Mouse (Mus musculus) heart, embryonic 14.5 days (tissue): ENCODE measurements at regions not wholly inside any gene's neighbourhood (a gene's known extent, or its start where the extent isn't known, plus 50 kb on each side); places are given as distances from the start of the nearest gene placed in this dataset.

Experiments
- ATAC-seq: fragments of 200-750 bp; cut with Nextera tagmentation; 2 replicates; pipeline ENCODE4 v1.8.0; 2017; ENCODE audit warnings: low read depth, moderate TSS enrichment; ENCODE audit not compliant: insufficient number of reproducible peaks, insufficient read depth, low FRiP score
- H3K27ac ChIP-seq, 2 experiments: fragments of 200-500 bp in 1 of 2; fragments of 300-500 bp in 1 of 2; sonication (generic) in 1 of 2; replicated peaks in 1 of 2; 2 replicates each; pipeline ENCODE4 v1.5.1; 2012 to 2014; ENCODE audit warnings: low read depth in 2 of 2, low read length in 2 of 2, control low read depth in 1 of 2, mild to moderate bottlenecking in 1 of 2, mixed read lengths in 1 of 2; ENCODE audit not compliant: control insufficient read depth in 1 of 2, insufficient read depth in 1 of 2
- H3K27me3 ChIP-seq: fragments of 300-500 bp; sonication (generic); 2 replicates; pipeline ENCODE4 v1.6.1; 2014; ENCODE audit warnings: mild to moderate bottlenecking, low read length, control low read depth; ENCODE audit not compliant: control insufficient read depth, insufficient read depth
- H3K36me3 ChIP-seq: fragments of 300-500 bp; sonication (generic); 2 replicates; pipeline ENCODE4 v1.6.1; 2014; ENCODE audit warnings: mild to moderate bottlenecking, control low read depth, low read length, mixed read lengths; ENCODE audit not compliant: control insufficient read depth, insufficient read depth
- H3K4me1 ChIP-seq, 2 experiments: fragments of 200-500 bp in 1 of 2; fragments of 300-500 bp in 1 of 2; sonication (generic) in 1 of 2; 2 replicates each; pipeline ENCODE4 v1.6.1; 2012 to 2014; ENCODE audit warnings: low read length in 2 of 2, control low read depth in 1 of 2, mixed read lengths in 1 of 2; ENCODE audit not compliant: control insufficient read depth in 2 of 2, insufficient read depth in 2 of 2
- H3K4me2 ChIP-seq: fragments of 300-500 bp; sonication (generic); 2 replicates; pipeline ENCODE4 v1.6.1; 2014; ENCODE audit warnings: mild to moderate bottlenecking, low read length
- H3K4me3 ChIP-seq, 2 experiments: fragments of 200-500 bp in 1 of 2; fragments of 300-500 bp in 1 of 2; sonication (generic) in 1 of 2; 2 replicates each; pipeline ENCODE4 v1.5.1; 2012 to 2014; ENCODE audit warnings: low read length in 2 of 2, mild to moderate bottlenecking in 2 of 2, control low read depth in 1 of 2, low read depth in 1 of 2, moderate library complexity in 1 of 2; ENCODE audit not compliant: control insufficient read depth in 1 of 2, insufficient read depth in 1 of 2
- H3K9ac ChIP-seq: fragments of 300-500 bp; sonication (generic); 2 replicates; pipeline ENCODE4 v1.6.1; 2014; ENCODE audit warnings: mild to moderate bottlenecking, low read length
- H3K9me3 ChIP-seq: fragments of 300-500 bp; sonication (generic); 2 replicates; pipeline ENCODE4 v1.6.1; 2016; ENCODE audit warnings: low read length, control low read depth; ENCODE audit not compliant: control insufficient read depth
- WGBS: fragments of 180-500 bp; shearing (Covaris S2); extraction: QIAGEN DNeasy Blood & Tissue Kit; methylation state at CpG from one replicate; pipeline ENCODE4 v1.1.7; 2014; 5-methylcytosine and 5-hydroxymethylcytosine counted together

DNA sequence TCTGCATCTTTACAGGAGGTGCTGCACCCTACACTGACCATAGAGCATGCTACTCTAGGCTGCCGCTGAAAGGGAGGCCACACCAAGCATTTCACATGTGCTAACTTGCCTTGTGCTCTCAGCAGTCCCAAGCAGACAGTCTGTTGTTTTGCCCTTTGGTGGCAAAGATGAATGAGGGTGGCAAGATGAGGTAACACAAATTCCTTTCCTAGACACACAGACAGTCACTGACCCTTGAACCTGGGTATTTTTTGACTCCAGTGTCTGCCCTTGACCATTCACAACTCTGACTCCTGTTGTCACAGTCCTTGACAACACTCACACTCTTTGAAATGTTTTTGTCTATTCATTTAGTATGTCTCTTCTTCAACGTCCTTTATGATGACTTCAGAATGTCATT is 218.9 kb upstream of the Adgrl2 start:
- WGBS: 75% methylated on average over 2 of the region's 2 CpGs
- Histone ChIP-seq H3K4me3 (no peak overlapping the region), H3K4me1 (0 out of 4 replicates have a peak, but pooled peaks cover 0 to 2% of the 10 kb centered on the region in 2 experiments), H3K36me3 (no peaks in the 10 kb centered on the region), H3K4me2 (no peak overlapping the region), H3K27me3 (no peaks in the 10 kb centered on the region), H3K27ac (no peak overlapping the region), H3K9me3 (no peaks in the 10 kb centered on the region), H3K9ac (no peak overlapping the region)
- no peak for ATAC-seq

DNA sequence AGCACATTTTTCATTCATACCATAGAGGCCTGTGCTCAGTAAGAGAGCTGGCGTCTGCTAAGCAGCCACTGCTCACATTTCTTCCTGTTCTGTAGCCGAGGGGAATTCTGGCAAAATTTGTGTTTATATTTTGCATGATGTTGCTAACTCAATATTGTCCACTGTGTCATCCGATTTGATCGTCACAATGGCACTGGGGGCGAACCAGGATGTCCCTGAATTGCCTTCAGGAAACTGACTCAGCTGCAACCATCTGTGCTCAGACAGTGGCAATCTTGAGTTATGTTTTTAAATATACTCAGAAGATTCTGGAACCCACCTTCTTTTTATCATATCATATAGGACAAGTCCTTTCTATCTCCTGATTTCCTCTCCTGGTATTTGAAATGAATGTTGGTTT is 213.1 kb upstream of the Adgrl2 start:
- Histone ChIP-seq H3K4me2 (no peak overlapping the region), H3K9ac (no peak overlapping the region), H3K4me1 (no peaks in the 10 kb centered on the region), H3K27ac (0 out of 4 replicates have a peak overlapping the region, but pooled peaks have one; percentile 32 to 42), H3K4me3 (no peak overlapping the region), H3K9me3 (no peaks in the 10 kb centered on the region), H3K27me3 (no peaks in the 10 kb centered on the region), H3K36me3 (no peaks in the 10 kb centered on the region)
- WGBS: 72% methylated on average over 5 of the region's 5 CpGs
- no peak for ATAC-seq

DNA sequence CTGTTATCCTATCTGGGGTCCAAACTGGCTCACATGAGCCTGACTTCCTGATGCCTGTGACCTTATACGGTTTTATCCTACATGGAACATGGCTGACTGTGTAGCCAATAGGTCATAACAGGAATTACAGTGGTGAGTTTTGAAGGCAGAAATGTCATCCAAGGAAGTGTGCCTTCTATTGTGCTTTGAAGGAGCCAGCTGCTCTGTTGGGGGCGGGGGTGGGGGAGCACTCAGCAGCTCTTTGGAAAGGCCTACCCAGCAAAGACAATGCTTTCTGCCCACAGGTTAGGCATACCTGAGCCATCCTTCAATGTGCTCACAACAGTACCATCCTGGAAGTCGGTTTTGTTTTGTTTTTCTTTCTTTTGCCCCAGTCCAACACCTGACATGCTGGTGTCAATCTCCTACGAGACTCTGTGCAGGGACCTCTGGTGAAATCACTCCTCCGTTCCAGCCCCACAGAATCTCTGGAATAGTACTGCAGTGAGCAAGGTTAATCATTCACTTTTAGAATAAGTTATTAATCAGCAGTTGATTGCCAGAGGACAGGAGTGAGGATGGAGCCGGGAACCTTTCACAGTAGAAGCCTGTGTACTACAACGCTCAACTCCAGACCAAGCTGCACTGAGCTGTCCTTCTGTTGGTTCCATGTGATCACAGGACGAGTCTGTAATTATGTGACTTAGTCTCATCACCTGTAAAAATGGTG is 206.3 kb upstream of the Adgrl2 start:
- no peak overlapping the region for H3K4me3 ChIP-seq
- H3K4me1 ChIP-seq: no peaks in the 10 kb centered on the region
- no peak overlapping the region for H3K27ac ChIP-seq
- H3K9ac ChIP-seq: no peak overlapping the region
- H3K27me3 ChIP-seq: no peaks in the 10 kb centered on the region
- no peaks in the 10 kb centered on the region for H3K36me3 ChIP-seq
- no peak for ATAC-seq
- H3K4me2 ChIP-seq: no peak overlapping the region
- H3K9me3 ChIP-seq: no peaks in the 10 kb centered on the region
- WGBS: 84% methylated on average over 8 of the region's 8 CpGs

DNA sequence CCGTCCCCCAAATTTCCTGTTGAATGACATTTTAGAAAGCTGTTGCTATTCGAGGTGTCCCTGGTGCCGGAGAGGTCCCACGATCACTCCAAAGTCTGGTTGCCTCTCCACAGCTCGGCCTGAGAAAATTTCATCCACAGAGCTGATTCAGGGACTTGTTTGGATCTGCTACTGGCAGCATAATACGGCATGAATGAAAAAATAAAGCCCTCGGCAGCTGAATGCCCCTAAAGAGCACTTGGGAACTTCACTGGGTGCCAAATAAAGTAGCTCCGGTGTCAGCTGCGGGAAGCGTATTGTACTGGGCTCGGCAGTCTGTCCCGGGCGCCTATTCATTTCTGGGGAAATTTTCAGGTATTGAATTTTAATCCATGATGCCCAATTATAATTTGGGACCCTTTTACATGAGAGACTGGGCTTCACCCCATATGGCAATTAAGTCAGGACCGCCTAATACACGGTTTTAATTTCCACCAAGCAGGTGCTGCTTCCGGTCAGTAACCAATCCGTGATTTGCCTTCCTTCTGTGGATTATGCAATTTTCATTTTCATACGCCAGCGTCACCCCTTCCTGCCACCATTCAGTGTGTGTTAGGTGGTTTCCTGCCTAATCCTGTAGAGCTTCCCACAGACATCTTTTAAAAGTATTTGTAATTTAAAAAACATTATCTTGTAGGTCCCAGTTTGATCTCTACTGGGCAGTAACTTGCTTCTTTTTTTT is 200.7 kb upstream of the Adgrl2 start:
- Histone ChIP-seq H3K9ac (no peak overlapping the region), H3K4me3 (no peak overlapping the region), H3K27me3 (no peaks in the 10 kb centered on the region), H3K4me2 (no peak overlapping the region), H3K27ac (no peak overlapping the region), H3K9me3 (no peaks in the 10 kb centered on the region), H3K36me3 (no peaks in the 10 kb centered on the region), H3K4me1 (peaks cover 2 to 5% of the 10 kb centered on the region in 2 experiments; a peak in 2 of 4 replicates)
- WGBS: 78% methylated on average over 19 of the region's 19 CpGs
- no peak for ATAC-seq

DNA sequence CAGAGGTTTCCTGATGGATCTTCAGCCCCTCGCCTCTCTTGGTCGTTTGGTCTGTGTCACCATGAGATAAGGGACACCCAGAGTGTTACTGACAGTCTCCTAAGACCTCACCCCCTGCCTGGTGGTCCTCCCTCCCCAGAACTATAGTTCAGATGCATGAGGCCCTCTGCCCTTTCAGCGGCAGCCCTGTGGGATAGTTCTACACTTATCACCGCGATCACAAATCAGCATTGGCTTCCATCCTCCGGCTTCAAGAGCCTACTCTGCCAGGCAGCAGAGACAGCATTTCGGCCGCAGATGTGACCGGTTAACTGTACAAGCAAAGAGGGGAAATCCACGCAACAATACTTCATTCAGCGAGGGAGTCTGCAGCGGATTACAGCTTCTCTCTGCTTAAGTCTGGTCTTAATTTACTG is 193.8 kb upstream of the Adgrl2 start:
- 9% methylated on average over 12 of the region's 12 CpGs for WGBS
- peaks cover 6 to 12% of the 10 kb centered on the region in 2 experiments; a peak in 3 of 4 replicates for H3K4me1 ChIP-seq
- no peak for ATAC-seq
- H3K27ac ChIP-seq: no peak overlapping the region
- no peaks in the 10 kb centered on the region for H3K9me3 ChIP-seq
- H3K27me3 ChIP-seq: no peaks in the 10 kb centered on the region
- 0 out of 4 replicates have a peak overlapping the region, but pooled peaks of 1 of the 2 experiments have one; percentile 4 for H3K4me3 ChIP-seq
- H3K9ac ChIP-seq: peak overlapping the region; percentile 51; the same call in 1 of the 2 replicates
- H3K4me2 ChIP-seq: peak overlapping the region; percentile 54
- no peaks in the 10 kb centered on the region for H3K36me3 ChIP-seq

DNA sequence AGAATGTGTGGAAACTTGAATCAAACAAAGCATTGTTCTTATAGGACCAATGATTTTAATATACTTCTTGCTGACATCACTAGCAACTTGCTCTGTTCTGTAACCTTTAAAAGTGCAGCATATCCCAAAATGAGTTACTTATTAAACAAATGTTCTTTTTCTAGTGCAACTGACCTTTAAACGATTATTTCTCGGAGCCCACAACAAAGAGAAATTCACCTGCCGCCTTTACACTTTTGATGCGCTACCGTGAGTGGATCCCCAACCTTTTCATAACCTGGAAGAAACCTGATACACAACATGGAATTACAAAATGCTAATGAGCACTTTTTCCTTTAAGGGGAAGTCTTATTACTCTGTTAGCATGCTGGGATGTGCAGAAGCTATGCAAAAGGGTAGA is 191.7 kb upstream of the Adgrl2 start:
- Histone ChIP-seq H3K36me3 (no peaks in the 10 kb centered on the region), H3K4me2 (no peak overlapping the region), H3K27ac (no peak overlapping the region), H3K27me3 (no peaks in the 10 kb centered on the region), H3K9ac (no peak overlapping the region), H3K9me3 (no peaks in the 10 kb centered on the region), H3K4me3 (no peak overlapping the region), H3K4me1 (peaks cover 6 to 12% of the 10 kb centered on the region in 2 experiments; a peak in 3 of 4 replicates)
- ATAC-seq: no peak
- WGBS: 90% methylated on average over 5 of the region's 5 CpGs

DNA sequence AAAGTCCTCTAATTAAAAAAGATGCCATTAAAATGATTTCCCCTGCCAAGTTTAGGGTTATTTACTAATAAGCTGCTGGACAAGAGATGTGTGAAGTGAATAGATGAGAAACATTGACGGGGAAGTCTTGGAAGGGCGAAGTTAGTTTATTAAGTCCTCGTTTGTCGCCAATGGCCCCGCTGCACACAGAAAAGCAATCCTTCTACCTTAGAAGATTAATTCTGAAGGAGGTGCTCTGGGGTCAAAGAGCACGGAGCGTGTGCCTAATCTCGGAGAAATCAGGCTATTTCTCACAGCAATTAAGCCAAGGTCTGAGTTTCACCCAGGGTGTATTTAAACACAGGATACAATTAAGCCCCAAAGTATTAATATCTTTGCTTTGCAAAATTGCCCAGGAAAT is 189.8 kb upstream of the Adgrl2 start:
- Histone ChIP-seq H3K9ac (no peak overlapping the region), H3K9me3 (no peaks in the 10 kb centered on the region), H3K4me2 (no peak overlapping the region), H3K36me3 (no peaks in the 10 kb centered on the region), H3K4me1 (peaks cover 4 to 6% of the 10 kb centered on the region in 2 experiments; a peak in 3 of 4 replicates), H3K4me3 (no peak overlapping the region), H3K27me3 (no peaks in the 10 kb centered on the region), H3K27ac (no peak overlapping the region)
- WGBS: 86% methylated on average over 8 of the region's 8 CpGs
- no peak for ATAC-seq
